Mouse (Mus musculus): ENCODE results near the gene Kdelr3.

DNA sequence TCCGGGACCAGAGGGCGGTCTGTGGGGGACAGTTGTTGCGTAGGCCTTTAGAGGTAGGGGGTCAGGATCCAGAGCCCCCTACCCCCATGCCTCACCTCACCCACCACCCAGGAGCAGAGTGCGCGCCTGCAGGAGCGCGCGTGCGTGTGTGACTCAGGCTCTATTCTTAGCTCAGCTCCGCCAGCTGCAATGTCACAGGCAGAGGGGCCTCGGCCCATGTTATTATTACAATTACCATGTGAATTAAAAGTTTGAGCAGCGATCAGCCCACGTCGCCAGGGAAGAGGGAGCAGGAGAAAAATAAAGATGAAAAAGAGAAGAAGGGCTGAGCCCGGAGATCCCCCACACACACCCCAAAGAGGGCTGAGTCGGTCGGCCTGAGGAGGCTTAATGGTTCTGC is 16.1 kb upstream of the Kdelr3 start:
- TF ChIP-seq CTCF (IDR thresholded peaks at IDR 0.05; ENCODE audit: borderline replicate concordance, insufficient read depth, low read length): no peak
- no peak for TF ChIP-seq POLR2A (IDR thresholded peaks at IDR 0.05; ENCODE audit: low read depth, low read length)
